27 mouse cellular contexts compared by ENCODE assay signal in genomic region chr12:78915561-78915960, GRCm38 (mm10). TPM values are rescaled to one million over a fixed set of nuclear protein-coding genes. Genes with fewer than 3 reads are reported as not detected.
A peak's percentile ranks its signal among the peaks of the same experiment; 100 is the strongest.
DNase-seq lines count a peak whose midpoint lies in the region; ATAC-seq and TF ChIP-seq lines count a peak whose summit lies in the region.
"Had no signal": no experiment of that assay in that cellular context is flagged by ENCODE, and none has a peak within 500 bp of the region (broad histone marks: within the 10 kb centered on the region; RNA-seq: fewer than 3 reads in every experiment).

No protein-coding gene starts in this region.

- H3K9me3 ChIP-seq in forebrain, embryonic 12.5 days = no peaks in the 10 kb centered on the region
- H3K9me3 ChIP-seq in forebrain, embryonic 11.5 days (ENCODE audit: control insufficient read depth, low read length) = no peaks in the 10 kb centered on the region
- H3K9me3 ChIP-seq in stomach, embryonic 15.5 days = no peaks in the 10 kb centered on the region
- no peaks in the 10 kb centered on the region for H3K9me3 ChIP-seq in stomach, postnatal 0 days (ENCODE audit: control insufficient read depth, low read length)
- no peaks in the 10 kb centered on the region for H3K9me3 ChIP-seq in liver, embryonic 15.5 days (replicated peaks)
- H3K9me3 ChIP-seq: embryonic facial prominence, embryonic 10.5 days; embryonic facial prominence, embryonic 15.5 days; G1E; neural tube, embryonic 15.5 days had no signal

- peaks cover 38% of the 10 kb centered on the region for H3K27me3 ChIP-seq in forebrain, embryonic 12.5 days
- H3K27me3 ChIP-seq in forebrain, embryonic 11.5 days (ENCODE audit: control insufficient read depth, insufficient read depth, low read length) = peaks cover 21% of the 10 kb centered on the region
- H3K27me3 ChIP-seq in stomach, embryonic 15.5 days (replicated peaks) = peaks cover 5% of the 10 kb centered on the region; the same call in 1 of the 2 replicates
- no peaks in the 10 kb centered on the region for H3K27me3 ChIP-seq in stomach, postnatal 0 days (ENCODE audit: control insufficient read depth, insufficient read depth, low read length)
- H3K27me3 ChIP-seq in liver, embryonic 15.5 days = peaks cover 40% of the 10 kb centered on the region

- H3K4me1 ChIP-seq in forebrain, embryonic 12.5 days = peaks cover 19% of the 10 kb centered on the region
- H3K4me1 ChIP-seq in forebrain, embryonic 11.5 days (replicated peaks; ENCODE audit: control insufficient read depth, insufficient read depth, low read length) = peaks cover 10% of the 10 kb centered on the region; the same call in 1 of the 2 replicates
- peaks cover 12% of the 10 kb centered on the region for H3K4me1 ChIP-seq in stomach, embryonic 15.5 days
- no peaks in the 10 kb centered on the region for H3K4me1 ChIP-seq in stomach, postnatal 0 days (replicated peaks; ENCODE audit: control insufficient read depth, insufficient read depth)
- H3K4me1 ChIP-seq in liver, embryonic 15.5 days (replicated peaks) = peaks cover 76% of the 10 kb centered on the region

- no peak overlapping the region for H3K9ac ChIP-seq in forebrain, embryonic 12.5 days
- no peak overlapping the region for H3K9ac ChIP-seq in forebrain, embryonic 11.5 days (ENCODE audit: low read length)
- H3K9ac ChIP-seq in stomach, embryonic 15.5 days = no peak overlapping the region
- H3K9ac ChIP-seq in stomach, postnatal 0 days (ENCODE audit: low read length) = no peak overlapping the region
- H3K9ac ChIP-seq in liver, embryonic 15.5 days = peak overlapping the region; percentile 33; the same call in 1 of the 2 replicates
- H3K9ac ChIP-seq: embryonic facial prominence, embryonic 15.5 days; heart, embryonic 12.5 days; hindbrain, embryonic 14.5 days; neural tube, embryonic 15.5 days had no signal

- H3K4me2 ChIP-seq in forebrain, embryonic 12.5 days = no peak overlapping the region
- no peak overlapping the region for H3K4me2 ChIP-seq in forebrain, embryonic 11.5 days (ENCODE audit: low read depth, low read length, severe bottlenecking)
- H3K4me2 ChIP-seq in stomach, embryonic 15.5 days = no peak overlapping the region
- no peak overlapping the region for H3K4me2 ChIP-seq in stomach, postnatal 0 days (replicated peaks; ENCODE audit: low read depth)
- H3K4me2 ChIP-seq in liver, embryonic 15.5 days = peak overlapping the region; percentile 55
- H3K4me2 ChIP-seq: embryonic facial prominence, embryonic 15.5 days; heart, embryonic 12.5 days; hindbrain, embryonic 14.5 days; neural tube, embryonic 15.5 days had no signal

- no peaks in the 10 kb centered on the region for H3K36me3 ChIP-seq in forebrain, embryonic 12.5 days (replicated peaks)
- no peaks in the 10 kb centered on the region for H3K36me3 ChIP-seq in forebrain, embryonic 11.5 days (ENCODE audit: control insufficient read depth, insufficient read depth, low read length)
- H3K36me3 ChIP-seq in stomach, embryonic 15.5 days = no peaks in the 10 kb centered on the region
- H3K36me3 ChIP-seq in stomach, postnatal 0 days (ENCODE audit: control insufficient read depth, insufficient read depth, low read length) = no peaks in the 10 kb centered on the region
- peaks cover 12% of the 10 kb centered on the region for H3K36me3 ChIP-seq in liver, embryonic 15.5 days (replicated peaks)
- H3K36me3 ChIP-seq: embryonic facial prominence, embryonic 10.5 days; embryonic facial prominence, embryonic 15.5 days; G1E; heart, embryonic 12.5 days; neural tube, embryonic 15.5 days had no signal

- TF ChIP-seq CTCF in stomach, postnatal 0 days (IDR thresholded peaks at IDR 0.05; ENCODE audit: low read depth) = no peak

- no peak for ATAC-seq in forebrain, embryonic 12.5 days (ENCODE audit: low FRiP score)
- no peak for ATAC-seq in forebrain, embryonic 11.5 days (replicated peaks; ENCODE audit: low FRiP score)
- peak; percentile 25; the same call in 1 of the 2 replicates for ATAC-seq in stomach, embryonic 15.5 days (ENCODE audit: insufficient read depth, low FRiP score, low read depth)
- no peak for ATAC-seq in stomach, postnatal 0 days (ENCODE audit: low FRiP score, low TSS enrichment)
- ATAC-seq in liver, embryonic 15.5 days (ENCODE audit: insufficient read depth) = peak; percentile 29
- ATAC-seq: forebrain, embryonic 16.5 days; intestine, postnatal 0 days had no signal

- no peak overlapping the region for H3K4me3 ChIP-seq in forebrain, embryonic 12.5 days (replicated peaks)
- H3K4me3 ChIP-seq in forebrain, embryonic 11.5 days (ENCODE audit: low read depth, low read length) = no peak overlapping the region
- H3K4me3 ChIP-seq in stomach, embryonic 15.5 days (replicated peaks) = no peak overlapping the region
- no peak overlapping the region for H3K4me3 ChIP-seq in stomach, postnatal 0 days (ENCODE audit: low read depth, low read length)
- no peak overlapping the region; the same call in 1 of the 2 replicates for H3K4me3 ChIP-seq in liver, embryonic 15.5 days (replicated peaks)
- H3K4me3 ChIP-seq: embryonic facial prominence, embryonic 10.5 days; embryonic facial prominence, embryonic 15.5 days; gastrocnemius, adult 2 months; heart, embryonic 12.5 days; neural tube, embryonic 15.5 days had no signal

- 0 out of 2 replicates have a peak overlapping the region, but pooled peaks have one; percentile 6 for H3K27ac ChIP-seq in forebrain, embryonic 12.5 days
- no peak overlapping the region for H3K27ac ChIP-seq in forebrain, embryonic 11.5 days (ENCODE audit: low read depth, low read length)
- no peak overlapping the region for H3K27ac ChIP-seq in stomach, embryonic 15.5 days
- no peak overlapping the region for H3K27ac ChIP-seq in stomach, postnatal 0 days (replicated peaks)
- peak overlapping the region; percentile 91 for H3K27ac ChIP-seq in liver, embryonic 15.5 days (replicated peaks)
- H3K27ac ChIP-seq: embryonic facial prominence, embryonic 10.5 days; embryonic facial prominence, embryonic 15.5 days; gastrocnemius, adult 2 months; hindbrain, embryonic 14.5 days; neural tube, embryonic 15.5 days had no signal

- no peak for TF ChIP-seq EP300 in stomach, postnatal 0 days (optimal IDR thresholded peaks at IDR 0.05)

- WGBS in forebrain, embryonic 12.5 days = 88% methylated on average over 3 of the region's 3 CpGs
- 77% methylated on average over 3 of the region's 3 CpGs for whole genome bisulfite sequencing in forebrain, embryonic 11.5 days
- WGBS in stomach, embryonic 15.5 days = 76% methylated on average over 3 of the region's 3 CpGs
- WGBS in stomach, postnatal 0 days = 71% methylated on average over 3 of the region's 3 CpGs
- WGBS in liver, embryonic 15.5 days (ENCODE audit: insufficient replicate concordance) = 18% methylated on average over 3 of the region's 3 CpGs

- DNase-seq in forebrain, embryonic 11.5 days (ENCODE audit: low spot score) = no peak
- DNase-seq in stomach, postnatal 0 days (ENCODE audit: low spot score) = no peak
- no peak for DNase-seq in adrenal gland, postnatal 4 days (ENCODE audit: low spot score in 2 of 2)
- DNase-seq in urinary bladder, adult 18-20 months (ENCODE audit: low spot score in 2 of 2) = no peak
- DNase-seq: adrenal gland, postnatal 25 days; cerebellum, adult 8-10 months; cerebellum, postnatal 25 days; gastrocnemius, adult 2 months; gastrocnemius, postnatal 36 days; heart, adult 18-20 months; kidney, postnatal 25 days; lung, postnatal 36 days; midbrain, embryonic 14.5 days; right cerebral cortex, postnatal 4 days; thymus, postnatal 14 days had no signal

RNA-seq across cellular contexts. Expression of gene Plek2, which starts 8.8 kb away (rescaled TPM):
- polyA plus RNA-seq in forebrain, embryonic 12.5 days (2016; fragmentation: Nextera tagmentation; extraction: Ambion mirVana) = 1.9 and 2.7 TPM in 2 replicates
- polyA plus RNA-seq in forebrain, embryonic 11.5 days (2014; fragmentation: Nextera tagmentation; extraction: Ambion mirVana) = 3.0 and 3.5 TPM in 2 replicates
- 24.5 and 25.3 TPM in 2 replicates for polyA plus RNA-seq in stomach, embryonic 15.5 days (2015; fragmentation: Nextera tagmentation; extraction: Ambion mirVana)
- polyA plus RNA-seq in stomach, postnatal 0 days (2015; fragmentation: Nextera tagmentation; extraction: Ambion mirVana) = 42.6 and 50.2 TPM in 2 replicates
- polyA plus RNA-seq in liver, embryonic 15.5 days (2015; fragmentation: Nextera tagmentation; extraction: Ambion mirVana) = 41.4 and 46.1 TPM in 2 replicates
- 1 to 10 TPM; 1.5 to 2.9 TPM for total RNA-seq in adrenal gland, postnatal 4 days (2021)
- total RNA-seq: adrenal gland, postnatal 25 days; G1E; hematopoietic stem cell, adult 5-6 weeks had no signal
- polyA plus RNA-seq: G1E had no signal

RNA-seq across cellular contexts. Expression of gene Eif2s1, which starts 53.9 kb away (rescaled TPM):
- polyA plus RNA-seq in forebrain, embryonic 12.5 days (2016; fragmentation: Nextera tagmentation; extraction: Ambion mirVana) = 184 and 188 TPM in 2 replicates
- 240 and 249 TPM in 2 replicates for polyA plus RNA-seq in forebrain, embryonic 11.5 days (2014; fragmentation: Nextera tagmentation; extraction: Ambion mirVana)
- polyA plus RNA-seq in stomach, embryonic 15.5 days (2015; fragmentation: Nextera tagmentation; extraction: Ambion mirVana) = 202 and 224 TPM in 2 replicates
- 132 and 145 TPM in 2 replicates for polyA plus RNA-seq in stomach, postnatal 0 days (2015; fragmentation: Nextera tagmentation; extraction: Ambion mirVana)
- polyA plus RNA-seq in liver, embryonic 15.5 days (2015; fragmentation: Nextera tagmentation; extraction: Ambion mirVana) = 166 and 171 TPM in 2 replicates
- total RNA-seq in adrenal gland, postnatal 4 days (2021) = 10 to 100 TPM; 71.2 to 78.5 TPM

RNA-seq across cellular contexts. Expression of gene Atp6v1d, which starts 54.1 kb away (rescaled TPM):
- 88.9 and 90.9 TPM in 2 replicates for polyA plus RNA-seq in forebrain, embryonic 12.5 days (2016; fragmentation: Nextera tagmentation; extraction: Ambion mirVana)
- 79.6 and 99.2 TPM in 2 replicates for polyA plus RNA-seq in forebrain, embryonic 11.5 days (2014; fragmentation: Nextera tagmentation; extraction: Ambion mirVana)
- 59.3 and 60.5 TPM in 2 replicates for polyA plus RNA-seq in stomach, embryonic 15.5 days (2015; fragmentation: Nextera tagmentation; extraction: Ambion mirVana)
- polyA plus RNA-seq in stomach, postnatal 0 days (2015; fragmentation: Nextera tagmentation; extraction: Ambion mirVana) = 72.1 and 76.5 TPM in 2 replicates
- 23.8 and 24.4 TPM in 2 replicates for polyA plus RNA-seq in liver, embryonic 15.5 days (2015; fragmentation: Nextera tagmentation; extraction: Ambion mirVana)
- 10 to 100 TPM; 48.4 to 57.7 TPM for total RNA-seq in adrenal gland, postnatal 4 days (2021)

Comparison
In these comparisons a context has a peak if more than half of its experiments do, and no peak if none do; other contexts are left out.
1. ATAC-seq: peak in stomach, embryonic 15.5 days (single experiment) and liver, embryonic 15.5 days (single experiment); none in forebrain, embryonic 12.5 days (single experiment), forebrain, embryonic 11.5 days (single experiment) and stomach, postnatal 0 days (single experiment).
2. H3K27ac ChIP-seq: peak in forebrain, embryonic 12.5 days (single experiment) and liver, embryonic 15.5 days (single experiment); none in forebrain, embryonic 11.5 days (single experiment), stomach, embryonic 15.5 days (single experiment) and stomach, postnatal 0 days (single experiment).